Mouse (Mus musculus): ENCODE results near the gene Epb41l5. TPM values are rescaled to one million over a fixed set of nuclear protein-coding genes. Genes with fewer than 3 reads are reported as not detected.

Epb41l5 gene
- polyA plus RNA-seq, 1 experiment from 2014 or later = 25.7 TPM

GRCm38 (mm10) chr1:119541570-119541969 is 107.2 kb downstream of the Epb41l5 start:
- peaks cover 27% of the 10 kb centered on the region for H3K36me3 ChIP-seq (replicated peaks)

GRCm38 (mm10) chr1:119540836-119541557 is 107.8 kb downstream of the Epb41l5 start:
- 85% methylated on average over 9 of the region's 9 CpGs for WGBS
- H3K27ac ChIP-seq (replicated peaks) = no peak overlapping the region
- H3K4me1 ChIP-seq = peaks cover 8% of the 10 kb centered on the region; the same call in 1 of the 2 replicates
- no peak for DNase-seq (ENCODE audit: low spot score)
- no peak overlapping the region for H3K4me3 ChIP-seq
- no peaks in the 10 kb centered on the region for H3K9me3 ChIP-seq
- H3K27me3 ChIP-seq (replicated peaks; ENCODE audit: low read depth, poor library complexity, severe bottlenecking) = no peaks in the 10 kb centered on the region
- H3K36me3 ChIP-seq (replicated peaks) = peaks cover 21% of the 10 kb centered on the region

More at GRCm38 (mm10) chr1:119541570-119541969, 107.2 kb downstream of the Epb41l5 start:
- Histone ChIP-seq H3K9me3 (no peaks in the 10 kb centered on the region), H3K4me1 (peaks cover 8% of the 10 kb centered on the region; the same call in 1 of the 2 replicates), H3K4me3 (no peak overlapping the region), H3K27me3 (replicated peaks; ENCODE audit: low read depth, poor library complexity, severe bottlenecking) (no peaks in the 10 kb centered on the region), H3K27ac (replicated peaks) (no peak overlapping the region)
- DNase-seq (ENCODE audit: low spot score) = peak; percentile 22
- WGBS = 63% methylated on average over 3 of the region's 3 CpGs

DNA sequence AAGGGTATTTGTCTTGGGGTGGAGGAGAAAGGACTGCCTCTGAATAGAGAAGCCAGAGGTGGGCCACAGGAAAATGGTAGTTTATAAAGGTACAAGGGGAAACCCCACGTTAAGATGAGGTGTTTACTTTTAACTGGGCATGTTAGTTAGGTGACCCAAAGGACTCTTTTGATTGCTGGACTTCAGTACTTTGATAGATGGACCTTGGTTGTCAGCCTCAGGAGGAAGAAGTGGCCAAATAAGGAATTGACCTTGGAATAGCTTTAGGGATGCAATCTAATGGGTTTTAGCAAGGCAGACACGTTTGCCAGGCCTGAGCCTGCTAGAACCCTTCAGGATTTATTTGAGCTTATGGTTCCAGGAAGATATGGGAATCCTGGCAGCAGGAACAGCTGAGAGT is 109.5 kb downstream of the Epb41l5 start:
- no peaks in the 10 kb centered on the region for H3K9me3 ChIP-seq
- no peak overlapping the region for H3K4me3 ChIP-seq
- H3K36me3 ChIP-seq (replicated peaks) = peaks cover 14% of the 10 kb centered on the region
- H3K27me3 ChIP-seq (replicated peaks; ENCODE audit: low read depth, poor library complexity, severe bottlenecking) = no peaks in the 10 kb centered on the region
- no peak for DNase-seq (ENCODE audit: low spot score)
- WGBS = 75% methylated on average over 2 of the region's 2 CpGs
- H3K27ac ChIP-seq (replicated peaks) = no peak overlapping the region
- peaks cover 8% of the 10 kb centered on the region; the same call in 1 of the 2 replicates for H3K4me1 ChIP-seq

DNA sequence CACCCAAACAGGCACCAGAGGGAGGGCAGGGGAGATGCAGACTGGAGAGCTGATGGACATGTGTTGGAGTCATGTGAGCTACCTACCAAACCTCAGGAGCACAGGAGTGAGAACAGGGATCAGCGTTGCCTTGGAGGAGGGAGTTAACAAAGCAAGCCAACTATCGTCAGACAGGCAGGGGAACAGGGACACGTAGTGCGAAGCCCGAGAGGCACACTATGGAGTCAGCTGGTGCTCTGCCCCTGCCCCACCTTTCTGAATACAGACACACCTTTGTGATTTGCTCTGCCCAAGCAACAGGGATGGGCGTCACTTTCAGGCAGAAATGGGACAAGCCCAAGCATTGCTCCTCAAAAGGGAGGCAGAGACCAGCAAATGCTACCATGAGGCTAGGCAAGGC is 111.1 kb downstream of the Epb41l5 start:
- no peak overlapping the region for H3K4me3 ChIP-seq
- 88% methylated on average over 6 of the region's 6 CpGs for WGBS
- no peaks in the 10 kb centered on the region for H3K9me3 ChIP-seq
- H3K4me1 ChIP-seq = peaks cover 8% of the 10 kb centered on the region; the same call in 1 of the 2 replicates
- no peak overlapping the region for H3K27ac ChIP-seq (replicated peaks)
- H3K27me3 ChIP-seq (replicated peaks; ENCODE audit: low read depth, poor library complexity, severe bottlenecking) = no peaks in the 10 kb centered on the region
- no peak for DNase-seq (ENCODE audit: low spot score)
- H3K36me3 ChIP-seq (replicated peaks) = peaks cover 6% of the 10 kb centered on the region

DNA sequence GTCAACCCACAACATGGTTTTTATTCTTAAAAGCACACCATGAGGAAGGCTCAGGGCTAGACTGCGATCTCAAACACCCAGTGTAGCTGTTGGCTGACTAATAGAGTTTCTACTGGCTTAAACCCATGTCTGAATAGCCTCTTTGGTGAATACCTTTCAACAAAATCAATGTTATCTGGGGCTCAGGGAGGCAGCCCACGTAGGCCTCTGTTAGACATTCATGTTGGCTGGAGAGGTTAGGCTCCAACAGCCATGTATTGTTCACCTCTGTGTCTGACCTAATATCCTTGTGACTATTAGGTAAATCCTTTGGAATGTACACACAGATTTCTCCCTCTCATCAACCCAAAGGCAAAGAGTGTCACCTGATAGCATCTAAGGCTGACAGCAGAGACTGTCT is 112.7 kb downstream of the Epb41l5 start:
- no peak for DNase-seq (ENCODE audit: low spot score)
- Histone ChIP-seq H3K4me1 (peaks cover 4% of the 10 kb centered on the region; the same call in 1 of the 2 replicates), H3K36me3 (replicated peaks) (no peaks in the 10 kb centered on the region; the same call in 1 of the 2 replicates), H3K9me3 (no peaks in the 10 kb centered on the region), H3K27ac (replicated peaks) (no peak overlapping the region), H3K27me3 (replicated peaks; ENCODE audit: low read depth, poor library complexity, severe bottlenecking) (no peaks in the 10 kb centered on the region), H3K4me3 (no peak overlapping the region)
- WGBS = 87% methylated on average over 2 of the region's 2 CpGs

- 90% methylated on average over 5 of the region's 5 CpGs for WGBS
- no peak overlapping the region for H3K4me3 ChIP-seq
- peaks cover 10% of the 10 kb centered on the region for H3K36me3 ChIP-seq (replicated peaks)
- H3K27ac ChIP-seq (replicated peaks) = no peak overlapping the region
- no peaks in the 10 kb centered on the region for H3K4me1 ChIP-seq
- no peak for DNase-seq (ENCODE audit: low spot score)
- no peaks in the 10 kb centered on the region for H3K9me3 ChIP-seq
- H3K27me3 ChIP-seq (replicated peaks; ENCODE audit: low read depth, poor library complexity, severe bottlenecking) = no peaks in the 10 kb centered on the region
Observed at GRCm38 (mm10) chr1:119534341-119534740, 114.5 kb downstream of the Epb41l5 start.

DNA sequence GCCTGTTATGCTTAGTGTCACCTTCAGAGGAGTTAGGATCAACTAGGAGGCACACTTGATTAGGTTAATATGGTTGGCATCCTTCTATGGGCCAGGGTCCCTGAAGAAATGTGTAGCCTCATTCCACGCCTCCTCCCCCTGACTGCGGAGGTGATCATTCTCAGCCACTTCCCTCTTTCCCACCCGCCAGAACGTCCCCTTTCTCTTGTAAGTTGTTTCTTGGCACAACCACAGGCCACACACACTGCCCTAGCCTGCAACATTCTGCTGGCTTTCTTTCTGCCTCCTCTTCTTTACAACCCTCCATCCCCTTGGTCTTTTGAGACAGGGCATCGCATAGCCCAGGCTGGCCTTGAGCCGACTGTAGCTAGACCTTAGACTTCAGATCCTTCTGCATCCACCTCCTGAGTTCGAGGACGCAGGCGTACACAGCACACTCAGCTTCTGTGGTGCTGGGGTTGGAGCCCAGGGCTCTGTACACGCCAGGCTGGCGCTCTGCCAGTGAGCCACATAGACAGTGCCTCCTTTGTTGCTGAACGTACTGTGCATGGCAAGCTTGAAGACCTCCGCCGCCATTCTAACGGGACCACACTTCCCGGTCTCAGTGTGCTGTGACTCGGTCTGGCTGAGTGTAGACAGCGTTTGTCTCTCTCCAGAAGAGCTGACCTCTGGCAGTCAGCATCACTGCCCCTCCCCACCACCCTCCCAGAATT is 115.6 kb downstream of the Epb41l5 start:
- WGBS = 90% methylated on average over 18 of the region's 18 CpGs

GRCm38 (mm10) chr1:119532165-119532564 is 116.6 kb downstream of the Epb41l5 start:
- H3K9me3 ChIP-seq = peaks cover 16% of the 10 kb centered on the region; the same call in 1 of the 2 replicates
- 92% methylated on average over 6 of the region's 6 CpGs for WGBS
- no peak for DNase-seq (ENCODE audit: low spot score)
- H3K27me3 ChIP-seq (replicated peaks; ENCODE audit: low read depth, poor library complexity, severe bottlenecking) = no peaks in the 10 kb centered on the region
- peaks cover 32% of the 10 kb centered on the region for H3K36me3 ChIP-seq (replicated peaks)
- no peak overlapping the region for H3K4me3 ChIP-seq
- no peaks in the 10 kb centered on the region for H3K4me1 ChIP-seq
- H3K27ac ChIP-seq (replicated peaks) = no peak overlapping the region

More for the DNA sequence above, 115.6 kb downstream of the Epb41l5 start:
- DNase-seq (ENCODE audit: low spot score) = no peak
- H3K4me1 ChIP-seq = no peaks in the 10 kb centered on the region
- no peaks in the 10 kb centered on the region for H3K27me3 ChIP-seq (replicated peaks; ENCODE audit: low read depth, poor library complexity, severe bottlenecking)
- peaks cover 10% of the 10 kb centered on the region; the same call in 1 of the 2 replicates for H3K9me3 ChIP-seq
- no peak overlapping the region for H3K27ac ChIP-seq (replicated peaks)
- peaks cover 21% of the 10 kb centered on the region for H3K36me3 ChIP-seq (replicated peaks)
- H3K4me3 ChIP-seq = no peak overlapping the region

DNA sequence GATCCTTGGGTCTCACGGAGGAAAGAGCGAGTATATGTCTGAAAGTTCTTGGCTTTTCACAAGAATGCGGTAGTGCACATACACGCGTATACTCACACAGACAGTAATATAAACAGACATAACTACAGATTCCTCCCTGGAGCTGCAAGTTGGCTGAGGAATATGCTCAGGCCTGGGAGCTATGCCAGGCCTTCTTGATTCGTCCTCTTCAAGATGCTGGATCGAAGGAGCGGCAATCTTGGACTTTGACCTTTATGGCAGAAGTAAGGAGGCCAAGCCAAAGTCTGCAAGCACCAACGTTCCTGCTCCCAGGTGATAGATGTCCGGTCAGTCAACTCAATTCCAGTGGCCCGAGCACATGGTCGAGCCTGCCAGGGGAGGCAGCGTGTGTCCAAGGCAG is 117.9 kb downstream of the Epb41l5 start:
- no peak overlapping the region for H3K4me3 ChIP-seq
- H3K27ac ChIP-seq (replicated peaks) = no peak overlapping the region
- peaks cover 24% of the 10 kb centered on the region for H3K9me3 ChIP-seq
- H3K27me3 ChIP-seq (replicated peaks; ENCODE audit: low read depth, poor library complexity, severe bottlenecking) = no peaks in the 10 kb centered on the region
- no peak for DNase-seq (ENCODE audit: low spot score)
- peaks cover 10% of the 10 kb centered on the region for H3K4me1 ChIP-seq
- peaks cover 39% of the 10 kb centered on the region for H3K36me3 ChIP-seq (replicated peaks)
- WGBS = 93% methylated on average over 13 of the region's 13 CpGs

- WGBS = 2% methylated on average over 82 of the region's 82 CpGs
- peaks cover 24% of the 10 kb centered on the region for H3K9me3 ChIP-seq
- H3K36me3 ChIP-seq (replicated peaks) = peaks cover 39% of the 10 kb centered on the region
- DNase-seq (ENCODE audit: low spot score) = peak; percentile 96
- peak within 1 kb of the TSS; percentile 92 for H3K27ac ChIP-seq (replicated peaks)
- H3K27me3 ChIP-seq (replicated peaks; ENCODE audit: low read depth, poor library complexity, severe bottlenecking) = no peaks in the 10 kb centered on the region
- H3K4me1 ChIP-seq = peaks cover 24% of the 10 kb centered on the region
- peak within 1 kb of the TSS; percentile 69 for H3K4me3 ChIP-seq
Observed at GRCm38 (mm10) chr1:119525689-119526591, 122.9 kb downstream of the Epb41l5 start, which contains the start of gene Tmem185b. TSS of gene Tmem185b (plus strand) at chr1:119526160.

DNA sequence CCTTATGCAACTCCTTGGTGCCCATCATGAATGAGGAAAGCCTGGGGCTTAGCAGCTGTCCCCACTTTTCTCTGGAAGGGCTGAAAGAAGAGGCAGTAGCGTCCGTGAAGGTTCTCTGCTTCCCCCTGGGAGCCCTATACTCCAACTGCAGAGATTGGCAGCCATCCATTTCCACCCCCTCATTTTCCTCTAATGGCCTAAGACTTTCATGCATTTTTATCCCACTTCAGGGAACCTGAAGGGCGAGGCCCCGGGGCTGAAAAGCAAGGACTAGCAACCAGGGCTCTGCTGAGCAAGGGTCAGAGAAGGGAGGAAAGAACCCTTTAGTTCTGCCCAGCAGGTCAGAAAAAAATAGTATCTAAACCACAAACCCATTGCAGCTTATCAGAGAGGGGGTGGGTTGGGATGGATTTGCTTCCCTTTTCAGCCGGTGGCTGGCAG is 123.8 kb downstream of the Epb41l5 start:
- no peak overlapping the region; the same call in 1 of the 2 replicates for H3K27ac ChIP-seq (replicated peaks)

DNA sequence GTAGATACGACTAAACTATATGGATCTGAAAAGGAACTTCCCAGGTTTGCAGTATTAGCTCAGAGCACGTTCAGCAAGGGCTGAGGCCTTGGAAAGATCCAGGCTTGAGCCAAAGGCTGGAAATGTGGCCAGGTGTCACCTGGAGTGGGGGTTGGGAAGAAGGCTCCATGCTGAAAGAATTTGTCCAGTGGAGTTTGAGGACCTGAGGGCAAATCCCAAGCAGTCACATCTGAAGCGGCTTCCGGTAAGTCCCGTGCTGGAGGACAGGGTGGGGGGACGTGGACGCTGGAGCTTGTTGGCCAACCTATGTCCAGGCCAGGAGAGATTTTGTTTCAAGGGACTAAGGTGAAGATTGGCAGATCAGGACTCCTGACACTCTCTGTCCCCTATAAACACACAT is 125.0 kb downstream of the Epb41l5 start:
- Histone ChIP-seq H3K4me1 (peaks cover 24% of the 10 kb centered on the region), H3K4me3 (no peak overlapping the region), H3K36me3 (replicated peaks) (peaks cover 24% of the 10 kb centered on the region), H3K27me3 (replicated peaks; ENCODE audit: low read depth, poor library complexity, severe bottlenecking) (no peaks in the 10 kb centered on the region), H3K27ac (replicated peaks) (no peak overlapping the region), H3K9me3 (peaks cover 19% of the 10 kb centered on the region)
- no peak for DNase-seq (ENCODE audit: low spot score)
- 80% methylated on average over 7 of the region's 7 CpGs for WGBS

More for the DNA sequence above, 123.8 kb downstream of the Epb41l5 start:
- Histone ChIP-seq H3K9me3 (peaks cover 24% of the 10 kb centered on the region), H3K4me1 (peaks cover 24% of the 10 kb centered on the region), H3K27me3 (replicated peaks; ENCODE audit: low read depth, poor library complexity, severe bottlenecking) (no peaks in the 10 kb centered on the region), H3K4me3 (peak overlapping the region; percentile 69), H3K36me3 (replicated peaks) (peaks cover 36% of the 10 kb centered on the region)
- WGBS = 27% methylated on average over 5 of the region's 5 CpGs
- no peak for DNase-seq (ENCODE audit: low spot score)
